Mouse (Mus musculus): ENCODE results near the gene Muc20.
A peak's percentile ranks its signal among the peaks of the same experiment; 100 is the strongest.

Muc20 gene

GRCm38 (mm10) chr16:32796676-32797425, 384 bp downstream of the Muc20 start:
- DNase-seq (ENCODE audit: low spot score in 2 of 2) = no peak

GRCm38 (mm10) chr16:32795177-32795576, 2.1 kb downstream of the Muc20 start:
- no peak for DNase-seq (ENCODE audit: low spot score in 2 of 2)

DNA sequence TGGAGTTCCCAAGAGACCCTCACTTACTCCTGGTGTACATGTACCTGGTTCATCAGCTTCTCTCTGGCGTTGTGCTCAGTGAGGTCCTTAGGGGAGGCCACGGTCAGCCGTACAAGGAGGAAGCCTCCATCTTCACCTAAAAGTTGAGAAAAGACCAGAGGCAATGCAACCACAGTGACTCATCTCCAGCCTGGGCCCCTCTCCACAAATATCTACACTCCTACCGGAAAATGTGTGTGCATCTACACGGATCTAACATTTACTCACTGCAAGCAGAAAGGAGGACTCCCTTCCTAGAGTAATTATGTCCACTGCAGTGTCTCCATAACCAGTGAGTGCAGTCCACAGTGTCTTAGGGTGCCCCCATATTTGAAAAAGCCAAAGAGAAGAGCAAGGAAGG, 7.2 kb downstream of the Muc20 start:
- DNase-seq (ENCODE audit: low spot score in 2 of 2) = no peak

GRCm38 (mm10) chr16:32784840-32785239, 12.4 kb downstream of the Muc20 start:
- peak; percentile 49 to 56 for DNase-seq (ENCODE audit: low spot score in 2 of 2)

GRCm38 (mm10) chr16:32783324-32784062, 13.7 kb downstream of the Muc20 start:
- no peak for DNase-seq (ENCODE audit: low spot score in 2 of 2)

- DNase-seq (ENCODE audit: low spot score in 2 of 2) = no peak
These were observed 18.3 kb downstream of the Muc20 start for GRCm38 (mm10) chr16:32778956-32779355.

GRCm38 (mm10) chr16:32776676-32777075, 20.6 kb downstream of the Muc20 start:
- no peak for DNase-seq (ENCODE audit: low spot score in 2 of 2)

DNA sequence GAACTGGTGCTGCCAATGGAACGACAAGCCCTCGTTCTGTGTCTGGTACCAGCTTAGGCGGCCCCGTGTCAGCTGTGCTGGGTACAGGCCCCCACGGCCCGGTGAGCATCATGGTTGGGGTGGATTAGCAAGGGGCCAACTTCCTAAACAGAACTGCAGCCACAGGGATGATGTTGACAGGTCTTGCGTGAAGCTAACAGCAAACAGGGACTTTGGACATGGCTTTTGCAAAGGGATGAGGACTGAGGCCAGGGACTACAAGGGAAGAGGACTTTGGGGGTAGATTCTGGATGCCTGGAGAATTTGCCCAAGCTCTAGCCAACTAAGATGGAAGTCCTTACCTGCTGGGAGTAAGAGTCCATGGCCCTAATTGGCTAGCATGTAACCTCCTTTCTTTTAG, 30.3 kb downstream of the Muc20 start:
- DNase-seq (ENCODE audit: low spot score in 2 of 2) = no peak

DNA sequence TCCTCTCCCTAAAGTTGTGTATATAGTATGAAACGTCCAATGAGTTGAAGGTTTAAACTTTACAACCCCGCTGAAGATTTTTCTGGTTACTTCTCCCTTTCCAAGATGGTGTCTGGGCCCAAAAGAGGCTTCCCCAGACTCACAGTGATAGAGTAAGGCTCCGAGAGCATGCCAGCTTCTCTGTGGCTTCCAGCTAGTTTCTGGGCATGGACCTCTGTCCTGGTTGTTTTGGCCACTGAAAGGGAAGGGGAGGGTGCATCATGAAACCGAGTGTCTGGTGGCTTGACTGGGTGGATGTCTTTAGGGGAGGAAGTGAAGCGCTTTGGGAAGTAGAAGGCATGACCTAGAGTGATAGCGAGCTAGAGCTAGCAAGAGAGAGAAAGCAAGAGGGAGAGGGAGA, 32.3 kb downstream of the Muc20 start:
- DNase-seq (ENCODE audit: low spot score in 2 of 2) = no peak

DNA sequence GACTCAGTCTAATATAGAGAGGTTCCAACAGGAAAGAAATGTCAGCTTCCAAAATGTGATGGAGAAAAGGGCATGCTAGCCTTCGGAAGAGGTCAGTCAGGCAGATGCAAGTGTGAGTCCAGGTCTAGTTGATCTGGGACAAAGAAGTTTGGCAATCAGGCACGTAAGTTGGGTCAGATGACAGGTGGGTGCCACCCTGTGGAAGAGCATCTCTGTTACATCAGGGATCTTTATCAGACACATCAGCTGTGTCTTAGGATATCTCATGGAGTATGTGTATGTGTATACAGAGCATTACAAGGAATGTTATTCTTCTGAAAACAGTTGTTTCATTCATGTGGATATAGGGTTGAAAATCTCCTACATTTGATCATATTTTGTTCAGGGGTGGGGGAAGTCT, 32.7 kb downstream of the Muc20 start:
- DNase-seq (ENCODE audit: low spot score in 2 of 2) = no peak

- DNase-seq (ENCODE audit: low spot score in 2 of 2) = no peak
These were observed 46.8 kb downstream of the Muc20 start for GRCm38 (mm10) chr16:32750242-32751127.

GRCm38 (mm10) chr16:32745852-32746251, 51.4 kb downstream of the Muc20 start:
- DNase-seq (ENCODE audit: low spot score in 2 of 2) = no peak

DNA sequence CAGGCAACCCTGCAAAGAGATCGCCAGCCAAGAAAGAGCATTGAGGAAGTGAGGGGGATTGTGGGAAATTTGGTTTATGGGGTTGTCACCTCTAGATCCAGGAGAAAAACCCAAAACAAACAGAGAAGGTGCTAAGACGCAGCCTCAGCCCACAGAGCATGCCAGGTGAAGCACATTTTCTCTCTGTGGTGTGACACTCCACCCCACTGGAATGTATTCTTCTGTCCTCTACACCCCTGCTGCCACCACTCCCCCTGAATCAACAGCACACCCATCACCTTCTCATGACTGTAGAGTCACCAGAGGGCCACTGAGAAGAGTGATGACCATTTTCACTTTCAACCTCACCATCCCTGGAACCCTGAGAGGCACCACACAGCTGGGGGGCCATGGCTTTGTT, 54.5 kb downstream of the Muc20 start:
- DNase-seq (ENCODE audit: low spot score in 2 of 2) = no peak

- DNase-seq (ENCODE audit: low spot score in 2 of 2) = no peak
These were observed 55.9 kb downstream of the Muc20 start for GRCm38 (mm10) chr16:32741366-32741765.

DNA sequence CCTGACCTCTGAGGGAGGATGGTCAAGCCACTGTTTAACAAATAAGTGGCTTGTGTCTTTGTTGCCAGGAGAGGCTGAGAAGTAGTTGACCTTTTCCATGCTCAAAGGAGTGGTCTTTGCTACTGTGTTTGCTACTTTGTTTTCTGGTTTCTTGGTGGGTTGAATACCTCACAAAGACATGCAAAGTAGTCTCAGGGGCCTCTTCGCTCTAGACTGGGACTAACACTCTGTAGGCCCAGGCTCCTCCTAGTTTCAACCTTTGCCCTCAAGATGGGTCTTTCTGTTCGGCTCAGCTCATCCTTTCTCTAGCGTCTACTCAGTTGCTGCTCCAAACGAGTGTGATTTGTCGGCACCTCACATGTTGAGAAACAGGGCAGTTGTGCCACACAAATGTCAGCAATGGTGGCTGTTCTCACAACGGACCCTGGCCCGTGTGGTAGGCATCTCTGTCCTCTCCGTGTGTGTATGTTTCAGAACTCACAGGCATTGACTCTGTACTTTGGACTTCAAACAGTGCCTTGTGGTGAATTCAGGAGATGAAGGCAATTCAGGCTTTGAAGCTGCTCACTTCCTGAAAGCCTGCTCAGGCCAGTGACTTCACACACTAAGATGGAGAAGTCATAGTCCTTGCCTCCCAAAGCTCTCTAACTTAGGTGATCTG, 57.1 kb downstream of the Muc20 start:
- no peak for DNase-seq (ENCODE audit: low spot score in 2 of 2)

- DNase-seq (ENCODE audit: low spot score in 2 of 2) = no peak
These were observed 61.2 kb downstream of the Muc20 start for GRCm38 (mm10) chr16:32736022-32736421.

DNA sequence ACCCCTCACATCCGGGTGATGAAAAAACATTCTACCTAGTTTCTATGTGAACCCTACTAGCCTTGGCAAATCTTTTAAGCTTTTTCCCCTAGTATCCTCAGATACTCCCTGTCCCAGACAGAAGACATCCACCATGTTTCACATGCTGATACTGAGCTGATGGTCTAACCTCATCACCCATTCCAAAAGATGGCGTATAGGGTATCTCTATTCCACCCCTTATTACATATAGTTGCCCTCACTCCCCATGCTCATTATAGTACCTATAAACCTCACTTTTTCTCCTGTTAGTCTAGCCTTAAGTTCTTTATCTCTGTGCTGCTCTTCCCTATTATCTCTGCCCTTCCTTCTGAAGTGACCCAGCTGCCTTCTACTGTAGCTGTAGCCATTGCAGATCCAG, 61.6 kb downstream of the Muc20 start, which contains the start of gene Muc4:
Gene Muc4 (plus strand): TSS at position 301 of the 400 bp plus-strand sequence.
- DNase-seq (ENCODE audit: low spot score in 2 of 2) = no peak

DNA sequence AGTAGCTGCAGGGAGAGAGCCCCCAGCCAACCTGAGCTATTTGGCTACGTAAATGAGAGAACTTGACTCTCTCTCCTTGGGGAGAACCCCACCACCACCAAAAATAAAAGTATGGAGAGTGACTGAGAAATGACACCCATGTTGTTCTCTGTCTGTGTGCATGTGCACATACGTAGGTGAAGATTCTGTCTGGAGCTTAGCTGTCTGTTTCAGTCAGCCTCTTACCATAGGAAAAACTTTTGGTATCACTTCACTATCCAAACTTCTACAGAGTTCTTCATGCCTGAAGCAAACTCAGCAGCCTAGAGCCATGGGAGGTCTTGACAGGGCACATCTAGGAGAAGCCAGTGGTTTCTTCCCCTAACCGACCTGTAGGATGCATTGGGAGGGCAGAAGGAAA, 64.0 kb downstream of the Muc20 start:
- DNase-seq (ENCODE audit: low spot score in 2 of 2) = no peak

DNA sequence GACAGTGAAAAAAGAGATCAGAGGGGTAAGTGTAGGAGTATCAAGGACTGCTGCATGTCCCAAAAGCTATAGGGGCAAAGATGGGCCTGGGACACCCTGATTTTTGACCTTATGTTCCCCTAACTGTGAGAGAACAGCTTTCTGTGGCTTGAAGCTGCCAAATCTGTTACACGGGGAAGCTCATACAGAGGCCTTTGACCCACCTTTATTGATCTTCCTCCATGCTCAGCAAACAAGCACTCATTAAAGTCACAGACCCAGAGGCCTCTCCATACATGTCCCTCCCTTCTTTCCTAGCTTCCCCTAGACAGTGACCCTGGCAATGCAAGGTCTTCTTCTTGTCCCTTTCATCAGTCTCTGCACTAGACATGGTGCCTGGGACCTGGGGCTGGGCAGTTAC, 68.5 kb downstream of the Muc20 start:
- DNase-seq (ENCODE audit: low spot score in 2 of 2) = no peak

DNA sequence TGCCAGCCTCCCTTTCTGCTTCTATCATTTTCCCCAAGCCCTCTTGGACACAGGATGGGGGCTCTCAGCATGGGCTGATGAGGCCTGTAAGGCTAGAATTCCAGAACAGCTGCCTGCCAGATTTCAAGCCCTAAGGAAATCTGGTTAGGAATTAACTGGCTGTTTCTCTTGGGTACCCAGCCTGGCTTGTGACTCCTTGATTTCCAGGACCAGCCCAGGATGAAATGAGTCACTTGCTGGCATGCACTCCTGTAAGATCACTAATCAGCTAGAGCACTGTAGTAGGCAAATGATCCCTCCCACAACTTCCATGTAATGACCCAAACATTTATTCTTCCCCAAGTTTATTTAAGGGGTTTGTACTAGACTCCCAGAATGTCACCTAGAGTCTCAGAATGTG, 69.0 kb downstream of the Muc20 start:
- no peak for DNase-seq (ENCODE audit: low spot score in 2 of 2)
